Mouse (Mus musculus) colon, adult 2 months (tissue): ENCODE results near the gene Tbc1d30. TPM values are rescaled to one million over a fixed set of nuclear protein-coding genes. Genes with fewer than 3 reads are reported as not detected.

ENCODE experiments used
- polyA plus RNA-seq: library from polyadenylated mRNA; depleted of rRNA; stranded (reverse); fragments of >200 nt; gene quantifications from 2 replicates; pipeline ENCODE4 v1.2.3, GENCODE M21; 2012; rRNA removed

Tbc1d30 gene
- 5.7 and 7.6 TPM in 2 replicates for polyA plus RNA-seq

DNA sequence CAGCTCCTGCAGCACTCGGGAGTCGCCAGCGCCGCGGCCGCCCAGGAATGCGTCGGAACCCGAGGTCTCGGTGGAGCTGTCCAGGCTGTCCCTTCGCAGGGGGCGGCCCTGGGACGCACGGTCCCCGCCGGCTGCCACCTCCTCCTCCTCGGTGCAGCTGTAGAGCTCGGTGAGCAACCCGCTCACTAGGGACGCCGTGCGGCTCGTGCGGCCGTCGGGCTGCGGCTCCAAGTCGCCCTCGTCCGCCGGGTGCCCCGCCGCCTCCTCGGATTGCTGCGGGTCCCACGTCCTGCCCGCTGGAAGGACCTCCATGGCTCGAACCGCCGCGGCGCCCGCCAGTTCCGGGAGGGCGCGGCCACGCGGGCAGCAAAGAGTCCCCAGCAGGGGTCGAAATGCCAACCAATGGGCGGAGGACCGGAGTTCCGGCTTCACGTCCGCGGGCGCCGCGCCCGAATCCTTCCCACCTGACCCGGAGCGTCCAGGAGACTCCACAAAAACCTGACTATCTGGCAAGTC lies at the start of gene Tbc1d30:
TSS of gene Tbc1d30 (minus strand) at position 213 of the 516 bp plus-strand sequence.

DNA sequence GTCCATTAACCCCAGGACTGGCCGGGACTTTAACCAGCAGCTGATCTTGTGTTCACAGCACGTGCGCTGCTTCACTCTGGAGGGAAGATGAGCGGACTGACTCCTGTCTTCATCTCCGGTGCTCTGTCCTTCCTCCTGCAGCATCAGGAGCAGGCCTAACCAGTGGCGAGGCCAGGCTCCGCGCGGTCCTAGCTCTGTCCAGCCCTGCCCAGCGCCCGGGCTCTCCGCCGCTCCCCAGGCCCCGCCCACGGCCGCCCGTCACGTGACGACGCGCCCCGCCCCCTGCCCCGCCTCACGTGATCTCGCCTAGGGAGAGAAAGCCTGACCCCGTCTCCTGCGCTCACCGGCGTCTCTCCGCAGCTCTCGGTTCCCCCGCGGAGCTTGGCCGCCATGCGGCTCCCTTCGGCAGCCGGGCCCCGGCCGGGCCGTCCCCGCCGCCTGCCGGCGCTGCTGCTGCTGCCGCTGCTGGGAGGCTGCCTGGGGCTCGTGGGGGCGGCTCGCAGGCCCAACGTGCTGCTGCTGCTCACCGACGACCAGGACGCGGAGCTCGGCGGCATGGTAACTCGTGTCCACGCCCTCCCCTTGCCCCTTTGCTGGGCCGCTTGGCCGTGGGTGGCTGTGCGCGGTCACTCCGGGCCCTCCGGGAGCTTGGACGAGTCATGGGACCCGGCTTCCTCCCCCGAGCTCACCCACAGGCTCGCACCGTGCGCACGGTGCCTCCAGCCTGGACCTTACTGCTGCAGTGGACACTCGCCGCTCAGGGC lies 13.9 kb upstream of the Tbc1d30 start, which contains the start of gene Gns:
TSS of gene Gns (plus strand) at position 290 of the 764 bp plus-strand sequence.

Other genes starting within 250 kb of the Tbc1d30 start
- gene Gns, start 13.8 kb upstream of the Tbc1d30 start, polyA plus RNA-seq: 146 and 149 TPM in 2 replicates
- 43.8 and 58.9 TPM in 2 replicates for gene Rassf3, start 125.1 kb upstream of the Tbc1d30 start, polyA plus RNA-seq
- 7.7 and 7.8 TPM in 2 replicates for gene Tbk1, start 235.5 kb upstream of the Tbc1d30 start, polyA plus RNA-seq